Mouse (Mus musculus) brain, embryonic 14.5 days (tissue): ENCODE data around the gene Dgkh. TPM values are rescaled to one million over a fixed set of nuclear protein-coding genes. Genes with fewer than 3 reads are reported as not detected.

Source experiments
- DNase-seq: peaks from one replicate; pipeline ENCODE4 v3.0.0-alpha.2; 2011; ENCODE audit warnings: low read depth
- CTCF ChIP-seq: fragments of 200-500 bp; IDR thresholded peaks from 2 replicates; pipeline ENCODE4 v1.5.1; 2012; ENCODE audit warnings: inconsistent platforms, mild to moderate bottlenecking, moderate library complexity, borderline replicate concordance; ENCODE audit not compliant: insufficient read depth, insufficient read length; ENCODE audit errors: extremely low read depth
- POLR2A ChIP-seq: fragments of 200-500 bp; IDR thresholded peaks from 2 replicates; pipeline ENCODE4 v1.6.1; 2012; ENCODE audit warnings: mild to moderate bottlenecking, inconsistent platforms, borderline replicate concordance; ENCODE audit not compliant: poor library complexity, insufficient read depth, insufficient read length, severe bottlenecking; ENCODE audit errors: extremely low read depth
- polyA plus RNA-seq: library from polyadenylated mRNA; depleted of rRNA; stranded (reverse); fragments of >200 nt; gene quantifications from 2 replicates; pipeline ENCODE4 v1.2.3, GENCODE M21; 2012

Gene Dgkh
- polyA plus RNA-seq, 1 experiment: 4.9 TPM

DNA sequence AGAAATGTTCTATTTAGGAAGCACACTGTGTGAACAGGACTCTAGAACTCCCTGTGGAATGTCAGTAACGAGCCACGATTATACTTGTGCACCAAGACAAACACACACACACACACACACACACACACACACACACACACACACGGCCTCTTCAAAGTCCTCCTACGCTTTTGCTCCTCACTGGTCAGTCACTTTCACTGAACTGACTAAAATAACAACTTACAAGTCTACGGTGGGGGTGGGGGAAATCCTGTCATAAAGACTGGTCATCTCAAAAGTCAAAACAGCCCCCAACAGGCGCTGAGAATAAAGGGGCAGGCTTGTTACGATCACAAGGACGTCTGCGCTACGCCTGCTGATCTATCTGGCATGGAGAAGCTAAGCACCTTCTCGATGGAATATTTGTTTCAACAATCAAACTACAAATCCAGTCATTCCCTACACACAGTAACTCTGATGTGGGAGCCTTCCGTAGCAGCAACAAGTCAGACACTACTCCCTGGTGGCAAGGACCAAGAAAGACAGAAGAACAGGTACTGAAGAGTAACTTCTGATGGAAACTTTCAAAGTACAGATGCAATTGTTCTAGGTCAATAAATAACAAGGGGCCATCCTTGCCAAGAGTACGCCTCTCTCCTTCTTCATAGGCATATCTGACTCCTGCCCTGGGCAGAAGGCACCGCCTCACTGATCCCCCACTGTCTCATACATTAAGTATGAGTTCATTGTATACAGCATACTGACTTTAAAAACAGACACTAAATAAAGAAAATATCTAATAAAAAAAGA lies 96.8 kb downstream of the Dgkh start:
- no peak for DNase-seq
- TF ChIP-seq CTCF (no peak), POLR2A (no peak)

- no peak for TF ChIP-seq POLR2A
- no peak for TF ChIP-seq CTCF
- peak; percentile 43 for DNase-seq
These were observed 99.8 kb downstream of the Dgkh start for GRCm38 (mm10) chr14:78632747-78633146.

DNA sequence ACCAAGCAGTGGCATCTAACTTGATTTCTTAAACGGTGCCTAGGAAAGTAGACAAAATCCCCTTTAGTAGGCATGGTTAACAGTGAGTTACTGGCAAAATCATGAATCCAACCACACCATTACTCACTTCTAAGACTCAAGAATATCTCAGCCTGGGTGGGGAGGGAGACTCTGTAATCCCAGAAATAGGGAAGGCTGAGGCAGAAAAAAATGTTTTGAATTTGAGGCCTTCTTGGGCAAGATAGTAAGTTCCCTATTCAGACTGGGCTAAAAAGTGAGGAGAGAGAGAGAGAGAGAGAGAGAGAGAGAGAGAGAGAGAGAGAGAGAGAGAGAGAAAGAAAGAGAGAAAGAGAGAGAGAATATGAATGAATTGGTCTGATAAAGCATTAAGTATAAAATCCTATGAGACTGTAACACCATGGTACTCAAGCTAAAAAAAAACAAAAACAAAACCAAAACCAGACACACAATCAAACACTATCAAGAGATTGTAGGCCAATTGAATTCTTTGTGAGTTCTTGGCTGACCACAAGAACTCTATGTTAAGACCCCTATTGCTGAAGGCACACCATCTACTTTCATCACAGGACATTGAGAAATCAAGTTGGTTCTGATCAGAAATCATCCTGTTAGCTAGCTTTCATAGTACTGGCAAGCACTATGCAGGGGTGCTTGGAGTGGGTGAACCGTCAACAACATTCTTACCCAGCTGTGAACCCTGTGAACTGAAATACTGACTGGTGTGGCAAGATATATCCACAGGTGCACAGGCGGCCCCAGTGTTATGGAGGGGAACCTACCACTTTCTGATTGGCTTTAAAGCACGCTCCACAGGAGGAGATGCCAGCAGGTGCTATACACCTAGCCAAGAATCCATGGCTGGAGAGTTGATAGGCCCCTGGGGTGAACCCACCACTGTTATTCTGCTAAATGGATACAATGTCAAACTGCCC lies 101.4 kb downstream of the Dgkh start:
- TF ChIP-seq CTCF (no peak), POLR2A (no peak)
- DNase-seq: no peak

DNA sequence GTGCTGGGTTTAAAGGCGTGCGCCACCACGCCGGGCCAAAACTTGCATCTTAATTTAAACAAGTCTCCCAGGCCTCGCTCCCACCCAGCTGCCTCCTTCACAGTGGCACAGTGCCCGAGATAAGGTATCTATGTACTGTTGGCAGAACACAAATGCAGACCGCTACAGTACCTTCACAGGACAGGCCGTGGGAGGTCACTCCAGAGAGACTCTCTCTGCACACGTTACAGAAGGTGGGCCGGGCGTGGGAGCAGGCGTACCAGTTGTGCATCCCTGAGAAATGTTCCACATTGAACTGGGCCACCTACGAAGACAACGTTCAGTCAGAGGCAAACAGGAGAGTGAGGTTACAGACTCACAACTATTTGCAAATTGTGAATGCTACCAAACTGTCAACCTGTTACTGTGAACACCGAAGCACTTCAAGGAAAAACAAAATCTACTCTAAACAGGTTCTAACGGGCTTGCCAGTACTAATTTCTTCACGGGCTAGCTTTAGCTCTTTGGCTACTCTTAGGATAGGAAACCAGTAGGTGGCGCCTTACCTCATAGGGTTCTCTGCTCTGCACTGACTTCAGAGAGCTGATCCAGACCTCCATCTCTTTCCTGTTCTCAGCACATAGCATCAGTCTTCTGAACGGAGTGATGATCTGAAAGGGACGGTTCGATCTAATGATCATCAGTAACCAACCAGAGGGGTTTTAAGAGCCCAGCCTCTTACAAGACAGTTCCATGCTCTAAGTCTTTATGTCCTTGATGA lies 104.9 kb downstream of the Dgkh start:
- no peak for DNase-seq
- no peak for TF ChIP-seq POLR2A
- peak; percentile 25; the same call in 1 of the 2 replicates for TF ChIP-seq CTCF

GRCm38 (mm10) chr14:78618883-78619295 lies 113.7 kb downstream of the Dgkh start:
- peak; percentile 41 for DNase-seq
- no peak for TF ChIP-seq CTCF
- no peak for TF ChIP-seq POLR2A

DNA sequence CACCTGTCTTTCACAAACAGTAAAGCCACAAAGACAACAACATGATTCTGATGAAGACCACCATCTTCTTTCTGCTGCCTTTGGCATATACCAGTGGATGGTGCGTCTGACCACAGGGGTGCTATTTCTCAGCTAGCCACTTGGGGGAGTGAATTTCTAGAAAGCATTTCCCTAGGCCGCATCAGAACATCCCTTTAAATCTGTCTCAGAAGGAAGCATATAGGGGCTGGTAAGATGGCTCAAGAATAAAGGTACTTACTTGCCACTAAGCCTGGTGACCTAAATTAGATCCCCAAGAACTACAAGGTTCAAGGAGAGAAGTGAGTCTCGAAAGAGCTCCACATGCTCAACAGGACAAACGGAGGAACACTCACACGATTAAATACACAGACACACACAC lies 119.0 kb downstream of the Dgkh start:
- peak; percentile 42 for DNase-seq
- TF ChIP-seq CTCF (peak; percentile 55; the same call in 1 of the 2 replicates), POLR2A (no peak)

DNA sequence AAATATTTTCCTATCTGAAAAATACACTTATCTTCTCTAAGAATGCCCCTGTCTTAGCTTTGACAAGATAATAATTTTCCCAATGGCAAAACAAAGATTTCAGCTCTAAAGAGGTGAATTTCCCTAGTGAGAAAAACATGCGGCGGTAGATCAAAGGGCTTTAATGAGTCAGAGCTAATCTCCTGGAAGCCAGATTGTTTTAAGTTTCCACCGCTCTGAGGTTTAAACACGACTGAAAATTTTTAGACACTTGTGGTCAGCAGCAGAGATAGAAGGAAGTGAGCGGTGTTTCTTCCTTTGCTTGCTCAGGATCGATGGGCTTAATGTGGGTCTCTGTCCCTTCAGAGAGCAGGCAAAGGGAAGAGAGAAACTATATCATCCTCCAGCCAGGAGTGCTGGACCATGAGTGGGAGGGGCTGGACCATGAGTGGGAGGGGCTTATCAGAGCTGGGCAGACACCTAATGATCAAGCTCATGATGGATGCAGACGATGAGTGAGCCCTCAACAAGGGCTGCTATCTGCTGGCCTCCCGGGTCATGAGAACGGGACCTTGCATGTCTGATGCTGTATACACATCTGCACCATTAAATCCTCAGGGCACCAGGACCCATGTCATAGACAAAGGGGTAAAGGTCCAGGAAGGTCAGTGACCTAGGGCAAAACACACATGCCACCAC lies 120.3 kb downstream of the Dgkh start:
- DNase-seq: no peak

DNA sequence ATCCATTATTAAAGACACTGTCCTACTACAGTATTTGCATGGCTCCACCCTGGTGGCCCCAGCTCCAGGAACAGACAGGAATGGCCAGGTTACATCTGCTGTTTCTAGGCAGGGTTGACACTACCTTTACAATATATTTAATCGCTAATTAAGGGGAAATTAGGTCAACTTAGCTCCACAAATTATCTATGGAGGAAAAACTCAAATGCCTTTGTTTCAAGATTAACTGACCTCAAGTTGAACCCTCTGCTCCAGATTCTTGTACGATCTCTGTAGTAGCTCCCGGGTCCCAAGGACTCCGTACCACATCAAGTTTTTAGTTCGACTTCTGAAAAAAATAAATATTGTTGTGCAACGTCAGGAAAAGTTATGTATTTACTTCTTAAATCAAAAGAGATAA lies 137.7 kb downstream of the Dgkh start:
- TF ChIP-seq POLR2A: no peak
- TF ChIP-seq CTCF: no peak
- no peak for DNase-seq

More for the DNA sequence above, 120.3 kb downstream of the Dgkh start:
- TF ChIP-seq POLR2A (no peak), CTCF (no peak)

- no peak for DNase-seq
- TF ChIP-seq POLR2A (no peak), CTCF (no peak)
These were observed 139.6 kb downstream of the Dgkh start for GRCm38 (mm10) chr14:78592965-78593364.

DNA sequence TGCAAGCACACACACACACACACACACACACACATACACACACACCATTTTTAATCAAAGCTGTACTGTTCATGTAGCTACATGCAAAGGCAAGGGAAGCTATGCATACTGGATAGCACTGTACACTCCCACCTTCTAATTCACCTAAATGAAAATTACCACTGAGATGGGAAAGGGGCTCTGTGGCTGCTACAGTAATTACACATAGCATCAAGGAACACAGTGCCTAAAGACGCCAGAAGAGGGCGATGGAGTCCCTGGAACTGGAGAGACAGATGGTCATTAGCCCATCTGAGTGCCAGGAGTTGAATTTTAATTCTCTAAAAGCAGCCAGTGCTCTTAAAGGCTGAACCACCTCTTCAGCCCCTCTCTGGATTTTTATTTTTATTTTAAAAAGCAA lies 142.2 kb downstream of the Dgkh start:
- DNase-seq: peak; percentile 83
- TF ChIP-seq CTCF (peak; percentile 67; the same call in 1 of the 2 replicates), POLR2A (no peak)
